Mouse (Mus musculus): Measurements from ENCODE around the gene Meis1. TPM values are rescaled to one million over a fixed set of nuclear protein-coding genes. Genes with fewer than 3 reads are reported as not detected.

Gene Meis1
- polyA plus RNA-seq, 1 experiment from 2014 or later = 50.1 TPM

GRCm38 (mm10) chr11:19008610-19009384 is 10.0 kb downstream of the Meis1 start:
- WGBS = 34% methylated on average over 13 of the region's 13 CpGs
- ATAC-seq (ENCODE audit: insufficient number of reproducible peaks, insufficient read depth, low FRiP score, low read depth) = no peak
- peaks cover 48% of the 10 kb centered on the region for H3K36me3 ChIP-seq (ENCODE audit: control insufficient read depth, insufficient read depth, low read length)

GRCm38 (mm10) chr11:19007541-19008424 is 11.0 kb downstream of the Meis1 start:
- Histone ChIP-seq H3K4me3 (ENCODE audit: control insufficient read depth in 1 of 2, insufficient read depth in 1 of 2, low read depth in 1 of 2, low read length in 2 of 2) (peak overlapping the region; percentile 18 to 36), H3K9me3 (ENCODE audit: control insufficient read depth, low read length) (no peaks in the 10 kb centered on the region), H3K36me3 (ENCODE audit: control insufficient read depth, insufficient read depth, low read length) (peaks cover 48% of the 10 kb centered on the region), H3K4me2 (ENCODE audit: low read length) (peak overlapping the region; percentile 96), H3K4me1 (ENCODE audit: control insufficient read depth in 2 of 2, insufficient read depth in 2 of 2, low read length in 2 of 2) (peaks cover 31 to 55% of the 10 kb centered on the region in 2 experiments), H3K27me3 (ENCODE audit: control insufficient read depth, insufficient read depth, low read length) (no peaks in the 10 kb centered on the region), H3K27ac (replicated peaks in 1 of 2; ENCODE audit: control insufficient read depth in 1 of 2, insufficient read depth in 1 of 2, low read depth in 2 of 2, low read length in 2 of 2) (peak overlapping the region; percentile 76 to 90), H3K9ac (ENCODE audit: low read length) (peak overlapping the region; percentile 99)
- WGBS = 13% methylated on average over 45 of the region's 45 CpGs
- ATAC-seq (ENCODE audit: insufficient number of reproducible peaks, insufficient read depth, low FRiP score, low read depth) = peak; percentile 64

More at GRCm38 (mm10) chr11:19008610-19009384, 10.0 kb downstream of the Meis1 start:
- Histone ChIP-seq H3K4me2 (ENCODE audit: low read length) (peak overlapping the region; percentile 96), H3K27me3 (ENCODE audit: control insufficient read depth, insufficient read depth, low read length) (no peaks in the 10 kb centered on the region), H3K9me3 (ENCODE audit: control insufficient read depth, low read length) (no peaks in the 10 kb centered on the region), H3K4me1 (ENCODE audit: control insufficient read depth in 2 of 2, insufficient read depth in 2 of 2, low read length in 2 of 2) (peaks cover 30 to 57% of the 10 kb centered on the region in 2 experiments), H3K4me3 (ENCODE audit: control insufficient read depth in 1 of 2, insufficient read depth in 1 of 2, low read depth in 1 of 2, low read length in 2 of 2) (peak overlapping the region; percentile 20 to 36), H3K27ac (replicated peaks in 1 of 2; ENCODE audit: control insufficient read depth in 1 of 2, insufficient read depth in 1 of 2, low read depth in 2 of 2, low read length in 2 of 2) (peak overlapping the region; percentile 48 to 90), H3K9ac (ENCODE audit: low read length) (peak overlapping the region; percentile 99)

GRCm38 (mm10) chr11:19007068-19007467 is 11.7 kb downstream of the Meis1 start:
- 43% methylated on average over 5 of the region's 5 CpGs for WGBS
- Histone ChIP-seq H3K4me2 (ENCODE audit: low read length) (peak overlapping the region; percentile 96), H3K9me3 (ENCODE audit: control insufficient read depth, low read length) (no peaks in the 10 kb centered on the region), H3K27me3 (ENCODE audit: control insufficient read depth, insufficient read depth, low read length) (no peaks in the 10 kb centered on the region), H3K36me3 (ENCODE audit: control insufficient read depth, insufficient read depth, low read length) (peaks cover 48% of the 10 kb centered on the region), H3K27ac (replicated peaks in 1 of 2; ENCODE audit: control insufficient read depth in 1 of 2, insufficient read depth in 1 of 2, low read depth in 2 of 2, low read length in 2 of 2) (peak overlapping the region; percentile 76 to 90; a peak in 2 of 4 replicates), H3K9ac (ENCODE audit: low read length) (peak overlapping the region; percentile 99; the same call in 1 of the 2 replicates), H3K4me1 (ENCODE audit: control insufficient read depth in 2 of 2, insufficient read depth in 2 of 2, low read length in 2 of 2) (peaks cover 29 to 51% of the 10 kb centered on the region in 2 experiments), H3K4me3 (ENCODE audit: control insufficient read depth in 1 of 2, insufficient read depth in 1 of 2, low read depth in 1 of 2, low read length in 2 of 2) (0 out of 4 replicates have a peak overlapping the region, but pooled peaks of 1 of the 2 experiments have one; percentile 18)
- ATAC-seq (ENCODE audit: insufficient number of reproducible peaks, insufficient read depth, low FRiP score, low read depth) = no peak

- no peak for ATAC-seq (ENCODE audit: insufficient number of reproducible peaks, insufficient read depth, low FRiP score, low read depth)
- H3K9ac ChIP-seq (ENCODE audit: low read length) = no peak overlapping the region
- no peaks in the 10 kb centered on the region for H3K9me3 ChIP-seq (ENCODE audit: control insufficient read depth, low read length)
- no peak overlapping the region for H3K27ac ChIP-seq (replicated peaks in 1 of 2; ENCODE audit: control insufficient read depth in 1 of 2, insufficient read depth in 1 of 2, low read depth in 2 of 2, low read length in 2 of 2)
- no peaks in the 10 kb centered on the region for H3K27me3 ChIP-seq (ENCODE audit: control insufficient read depth, insufficient read depth, low read length)
- H3K4me1 ChIP-seq (ENCODE audit: control insufficient read depth in 2 of 2, insufficient read depth in 2 of 2, low read length in 2 of 2) = peaks cover 25 to 45% of the 10 kb centered on the region in 2 experiments
- WGBS = 53% methylated on average over 3 of the region's 3 CpGs
- peaks cover 45% of the 10 kb centered on the region for H3K36me3 ChIP-seq (ENCODE audit: control insufficient read depth, insufficient read depth, low read length)
- no peak overlapping the region for H3K4me3 ChIP-seq (ENCODE audit: control insufficient read depth in 1 of 2, insufficient read depth in 1 of 2, low read depth in 1 of 2, low read length in 2 of 2)
- no peak overlapping the region for H3K4me2 ChIP-seq (ENCODE audit: low read length)
Measured at GRCm38 (mm10) chr11:19005913-19006693, 12.7 kb downstream of the Meis1 start.

GRCm38 (mm10) chr11:19005007-19005912 is 13.5 kb downstream of the Meis1 start:
- no peak overlapping the region for H3K4me2 ChIP-seq (ENCODE audit: low read length)
- H3K9me3 ChIP-seq (ENCODE audit: control insufficient read depth, low read length) = no peaks in the 10 kb centered on the region
- H3K36me3 ChIP-seq (ENCODE audit: control insufficient read depth, insufficient read depth, low read length) = peaks cover 45% of the 10 kb centered on the region
- no peak overlapping the region for H3K27ac ChIP-seq (replicated peaks in 1 of 2; ENCODE audit: control insufficient read depth in 1 of 2, insufficient read depth in 1 of 2, low read depth in 2 of 2, low read length in 2 of 2)
- H3K4me1 ChIP-seq (ENCODE audit: control insufficient read depth in 2 of 2, insufficient read depth in 2 of 2, low read length in 2 of 2) = peaks cover 25 to 37% of the 10 kb centered on the region in 2 experiments
- no peak for ATAC-seq (ENCODE audit: insufficient number of reproducible peaks, insufficient read depth, low FRiP score, low read depth)
- 85% methylated on average over 9 of the region's 9 CpGs for WGBS
- H3K9ac ChIP-seq (ENCODE audit: low read length) = no peak overlapping the region
- H3K4me3 ChIP-seq (ENCODE audit: control insufficient read depth in 1 of 2, insufficient read depth in 1 of 2, low read depth in 1 of 2, low read length in 2 of 2) = no peak overlapping the region
- no peaks in the 10 kb centered on the region for H3K27me3 ChIP-seq (ENCODE audit: control insufficient read depth, insufficient read depth, low read length)

GRCm38 (mm10) chr11:19003066-19003465 is 15.7 kb downstream of the Meis1 start:
- Histone ChIP-seq H3K27ac (replicated peaks in 1 of 2; ENCODE audit: control insufficient read depth in 1 of 2, insufficient read depth in 1 of 2, low read depth in 2 of 2, low read length in 2 of 2) (peak overlapping the region; percentile 41 to 64; a peak in 3 of 4 replicates), H3K9ac (ENCODE audit: low read length) (peak overlapping the region; percentile 18; the same call in 1 of the 2 replicates)

More at GRCm38 (mm10) chr11:19003066-19003465, 15.7 kb downstream of the Meis1 start:
- no peaks in the 10 kb centered on the region for H3K9me3 ChIP-seq (ENCODE audit: control insufficient read depth, low read length)
- H3K4me2 ChIP-seq (ENCODE audit: low read length) = no peak overlapping the region
- H3K4me3 ChIP-seq (ENCODE audit: control insufficient read depth in 1 of 2, insufficient read depth in 1 of 2, low read depth in 1 of 2, low read length in 2 of 2) = no peak overlapping the region
- H3K36me3 ChIP-seq (ENCODE audit: control insufficient read depth, insufficient read depth, low read length) = peaks cover 55% of the 10 kb centered on the region
- peaks cover 13 to 27% of the 10 kb centered on the region in 2 experiments for H3K4me1 ChIP-seq (ENCODE audit: control insufficient read depth in 2 of 2, insufficient read depth in 2 of 2, low read length in 2 of 2)
- 40% methylated on average over 5 of the region's 5 CpGs for WGBS
- no peaks in the 10 kb centered on the region for H3K27me3 ChIP-seq (ENCODE audit: control insufficient read depth, insufficient read depth, low read length)
- ATAC-seq (ENCODE audit: insufficient number of reproducible peaks, insufficient read depth, low FRiP score, low read depth) = no peak

All from heart, embryonic 14.5 days (tissue).